Mouse (Mus musculus): ENCODE data around the gene Pld1.
A peak's percentile ranks its signal among the peaks of the same experiment; 100 is the strongest.

Pld1 gene

GRCm38 (mm10) chr3:27938381-27939323, at the start of gene Pld1:
Pld1 (plus strand) TSS chr3:27938695.
- DNase-seq: peak; percentile 83

GRCm38 (mm10) chr3:27896318-27896892, 42.1 kb upstream of the Pld1 start, which contains the start of gene Tmem212:
Tmem212 (minus strand) TSS chr3:27896368.
- DNase-seq: no peak

- no peak for DNase-seq
These were observed 40.3 kb upstream of the Pld1 start for GRCm38 (mm10) chr3:27898178-27898577.

- DNase-seq: no peak
These were observed 39.3 kb upstream of the Pld1 start for GRCm38 (mm10) chr3:27899012-27899726.

GRCm38 (mm10) chr3:27901846-27902245, 36.6 kb upstream of the Pld1 start:
- no peak for DNase-seq

GRCm38 (mm10) chr3:27904659-27905330, 33.7 kb upstream of the Pld1 start:
- DNase-seq: no peak

GRCm38 (mm10) chr3:27906647-27907209, 31.8 kb upstream of the Pld1 start:
- DNase-seq: no peak

- no peak for DNase-seq
These were observed 31.2 kb upstream of the Pld1 start for GRCm38 (mm10) chr3:27907301-27907700.

GRCm38 (mm10) chr3:27908316-27908715, 30.2 kb upstream of the Pld1 start:
- no peak for DNase-seq

- DNase-seq: no peak
These were observed 29.5 kb upstream of the Pld1 start for GRCm38 (mm10) chr3:27909016-27909415.

GRCm38 (mm10) chr3:27918656-27919436, 19.6 kb upstream of the Pld1 start:
- no peak for DNase-seq

GRCm38 (mm10) chr3:27921268-27922020, 17.1 kb upstream of the Pld1 start:
- DNase-seq: peak; percentile 72

GRCm38 (mm10) chr3:27924037-27924436, 14.5 kb upstream of the Pld1 start:
- no peak for DNase-seq

- DNase-seq: no peak
These were observed 9.3 kb upstream of the Pld1 start for GRCm38 (mm10) chr3:27929219-27929618.

- no peak for DNase-seq
These were observed 6.1 kb upstream of the Pld1 start for GRCm38 (mm10) chr3:27932391-27932790.

GRCm38 (mm10) chr3:27935644-27936043, 2.9 kb upstream of the Pld1 start:
- no peak for DNase-seq

GRCm38 (mm10) chr3:27936731-27937130, 1.8 kb upstream of the Pld1 start:
- no peak for DNase-seq

GRCm38 (mm10) chr3:27937144-27938110, 1.1 kb upstream of the Pld1 start:
- no peak for DNase-seq

- DNase-seq: no peak
These were observed 3.1 kb downstream of the Pld1 start for GRCm38 (mm10) chr3:27941634-27942033.

GRCm38 (mm10) chr3:27942991-27943390, 4.5 kb downstream of the Pld1 start:
- DNase-seq: peak; percentile 18

Data from kidney, adult 11 months (tissue).